Mouse (Mus musculus) CD4-positive, CD25-positive, alpha-beta regulatory T cell, adult 4 months (primary cell): Measurements from ENCODE around the gene Ripor1. TPM values are rescaled to one million over a fixed set of nuclear protein-coding genes. Genes with fewer than 3 reads are reported as not detected.
A peak's percentile ranks its signal among the peaks of the same experiment; 100 is the strongest.

Source experiments
- ATAC-seq: one replicate; pipeline ENCODE4 v1.8.0; 2017
- polyA plus RNA-seq, 2 experiments: library from polyadenylated mRNA; unstranded; fragments of 100-300 nt; shearing (Covaris generic); gene quantifications; one replicate each; pipeline ENCODE4 v1.2.1; 2017

The Ripor1 gene
- polyA plus RNA-seq, 2 experiments from 2014 or later = 7.8 to 12.6 TPM

DNA sequence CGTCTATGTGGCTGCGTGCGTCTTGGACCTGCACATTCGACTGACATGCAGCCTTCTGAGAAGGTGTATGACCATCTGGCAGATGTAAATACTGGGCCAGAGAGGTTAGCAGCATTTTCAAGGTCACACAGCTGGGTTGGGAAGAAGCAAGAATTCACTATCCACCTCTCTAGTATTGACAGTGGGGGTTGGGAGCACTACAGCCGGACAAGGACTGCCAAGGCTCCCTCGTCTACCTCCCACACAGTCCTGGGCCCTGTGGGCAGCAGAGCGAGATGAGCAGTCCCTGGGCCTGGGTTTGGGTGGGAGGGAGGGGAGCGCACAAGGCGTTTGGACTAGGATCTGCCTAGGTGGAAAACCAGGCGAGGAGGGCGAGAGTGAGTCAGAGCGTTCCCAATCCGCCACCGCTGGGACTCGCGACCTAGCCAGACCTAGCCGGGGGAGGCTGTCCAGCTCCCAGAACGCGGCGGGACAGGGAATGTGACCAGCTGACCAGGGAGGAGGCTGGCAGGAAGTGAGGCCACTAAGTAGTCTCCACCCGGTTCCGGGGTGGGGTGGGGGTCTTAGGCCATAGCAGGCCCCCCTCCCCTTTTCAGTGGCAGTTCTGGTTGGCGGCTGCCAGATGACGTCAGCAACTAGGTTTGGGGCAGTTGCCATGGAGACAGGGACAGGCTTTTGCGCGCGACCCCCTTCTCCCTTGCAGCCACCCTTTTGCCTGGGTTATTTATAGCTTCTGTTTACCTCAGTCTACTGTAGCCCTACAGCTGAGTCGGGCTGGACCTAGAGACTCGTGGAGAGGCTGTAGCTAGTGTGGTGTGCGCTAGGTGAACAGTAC is 1.4 kb downstream of the Ripor1 start:
- ATAC-seq = peak; percentile 28

DNA sequence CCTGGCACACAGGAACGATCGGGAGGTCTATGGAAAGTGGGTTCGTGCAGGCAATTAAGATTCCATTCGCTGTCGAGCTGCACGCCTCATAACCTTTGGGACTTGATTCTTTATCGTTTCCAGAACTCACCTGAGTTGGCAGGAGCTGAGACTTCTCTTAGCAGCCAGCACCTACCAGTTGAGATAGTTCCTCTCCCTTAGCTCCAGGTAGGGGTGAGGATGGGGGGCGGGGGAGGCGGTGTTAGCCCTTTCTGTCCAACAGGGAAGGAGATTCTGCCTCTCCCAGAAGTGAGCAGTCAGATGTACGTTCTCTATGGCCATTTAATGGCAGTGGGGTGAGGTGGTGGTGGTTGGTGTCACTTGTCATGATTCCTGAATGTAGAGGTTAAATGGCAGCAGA is 2.0 kb downstream of the Ripor1 start:
- no peak for ATAC-seq

DNA sequence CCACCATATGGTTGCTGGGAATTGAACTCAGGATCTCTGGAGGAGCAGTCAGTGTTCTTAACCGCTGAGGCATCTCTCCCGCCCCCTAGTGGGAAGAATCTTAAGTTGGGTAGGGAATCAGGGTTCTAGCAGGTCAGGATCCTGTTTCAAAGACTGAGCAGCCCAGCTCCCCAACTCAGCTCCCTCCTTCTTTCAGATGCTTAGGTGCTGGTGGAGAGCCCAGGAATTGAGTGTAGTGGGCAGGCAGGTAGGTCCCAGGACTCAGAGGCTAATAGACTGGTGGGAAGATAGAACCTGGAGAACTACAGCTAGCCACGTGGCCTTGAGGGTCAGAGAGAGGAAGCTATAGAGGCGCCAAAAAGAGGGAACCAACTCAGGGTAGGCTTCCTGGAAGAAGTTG is 2.6 kb downstream of the Ripor1 start:
- no peak for ATAC-seq

DNA sequence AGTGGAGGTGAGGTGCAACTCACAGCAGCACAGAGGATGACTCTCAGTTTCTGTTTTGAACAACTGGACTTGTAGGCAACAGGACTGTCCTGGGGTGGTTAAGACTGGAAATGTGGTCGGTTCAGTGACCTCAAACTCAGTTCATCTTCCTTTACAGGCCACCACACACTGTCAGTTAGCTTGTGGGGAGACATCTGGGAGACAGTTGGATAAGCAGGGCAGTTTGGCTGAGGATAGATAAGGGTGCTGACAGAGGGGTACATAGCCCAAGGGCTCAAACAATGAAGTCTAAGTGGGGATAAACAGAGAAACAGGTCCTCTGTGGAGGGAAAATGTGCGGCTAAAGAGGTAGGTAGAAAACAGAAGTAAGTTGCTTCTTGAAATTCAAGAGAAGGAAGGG is 4.3 kb downstream of the Ripor1 start:
- no peak for ATAC-seq

DNA sequence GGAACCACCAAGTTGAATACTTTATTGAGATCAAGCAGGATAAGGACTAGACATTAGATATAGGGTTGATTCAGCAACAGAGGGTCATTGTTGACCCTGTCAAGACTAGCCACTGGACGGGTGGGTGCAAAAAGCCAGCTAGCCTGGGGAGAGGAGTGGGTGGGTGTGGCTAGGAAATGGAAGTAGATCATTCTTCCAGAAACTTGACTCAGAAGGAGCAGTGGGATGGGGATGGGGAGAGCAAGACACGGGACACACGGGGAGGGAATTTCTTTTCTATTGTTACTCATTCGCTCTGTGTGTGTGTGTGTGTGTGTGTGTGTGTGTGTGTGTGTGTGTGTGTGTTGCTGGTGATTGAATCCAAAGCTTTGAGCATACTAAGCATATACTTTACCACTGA is 4.7 kb downstream of the Ripor1 start:
- no peak for ATAC-seq

DNA sequence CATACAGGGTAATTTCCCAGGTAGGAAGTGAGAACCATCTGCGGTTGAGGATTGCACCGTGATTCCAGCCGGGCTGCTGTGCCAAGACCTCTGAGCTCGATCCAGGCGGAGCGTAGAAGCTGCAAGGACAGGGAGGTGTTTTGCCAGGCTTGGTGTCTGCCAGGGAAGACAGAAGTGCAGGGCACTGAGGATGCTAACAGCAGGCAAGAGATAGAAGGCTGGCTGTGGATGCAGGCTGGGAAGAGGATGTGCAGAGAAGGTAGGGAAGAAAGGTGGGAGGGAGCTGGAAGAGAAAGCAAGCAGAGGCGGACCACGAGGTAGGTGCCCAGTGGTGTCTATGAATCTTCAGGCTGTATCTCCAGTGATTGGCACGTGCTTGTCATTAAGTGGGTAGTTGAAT is 6.8 kb downstream of the Ripor1 start:
- no peak for ATAC-seq

DNA sequence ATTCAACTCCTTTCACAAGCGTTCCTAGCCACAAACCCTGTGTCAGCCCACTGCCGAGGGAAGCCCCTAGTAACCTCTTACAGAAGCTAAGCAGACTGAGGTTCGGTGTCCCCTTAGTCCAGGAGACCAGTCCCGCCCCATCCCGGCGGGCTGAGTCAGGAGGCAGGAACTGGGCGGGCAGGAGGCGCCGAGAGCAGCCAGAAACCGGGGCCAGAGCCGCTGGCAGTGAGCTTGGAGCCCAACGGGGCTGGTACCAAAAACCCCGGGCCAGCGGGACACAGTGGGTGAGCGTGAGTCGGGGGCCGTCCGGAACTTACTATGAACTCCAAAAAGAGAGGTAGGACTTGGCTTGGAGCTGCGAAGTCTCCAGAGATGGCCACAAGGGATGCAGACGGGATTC is 8.0 kb downstream of the Ripor1 start:
- peak; percentile 12 for ATAC-seq

DNA sequence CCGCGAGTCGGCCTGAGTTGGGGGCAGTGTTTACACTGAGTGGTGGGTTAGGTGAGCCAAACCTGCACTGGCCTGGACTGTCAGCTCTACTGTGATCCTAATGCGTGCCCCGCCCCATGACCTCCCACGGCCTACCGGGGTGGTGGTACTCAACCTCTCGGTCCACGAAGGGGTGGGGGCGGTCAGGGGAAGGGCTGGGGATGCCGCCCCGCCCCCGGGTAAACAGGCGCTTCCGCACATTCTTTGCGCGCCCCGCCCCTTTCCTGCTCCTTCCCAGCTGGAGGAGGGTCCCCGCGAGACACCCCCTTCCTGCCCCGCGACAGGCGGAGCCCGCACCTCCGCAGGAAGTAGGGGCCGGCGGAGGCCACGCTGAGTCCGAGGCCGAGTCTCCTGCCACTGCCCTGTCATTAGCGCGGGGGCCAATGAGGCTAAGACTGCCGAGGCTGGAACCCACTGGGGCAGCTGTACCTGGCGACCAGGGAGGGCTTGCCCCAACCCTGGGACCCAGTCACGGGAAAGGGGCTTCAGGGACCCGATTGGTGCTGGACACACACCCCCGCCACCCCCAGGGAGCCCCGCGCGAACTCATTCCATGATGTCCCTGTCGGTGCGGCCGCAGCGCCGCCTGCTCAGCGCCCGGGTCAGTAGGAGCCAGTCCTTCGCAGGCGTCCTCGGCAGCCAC is 8.9 kb downstream of the Ripor1 start:
- peak; percentile 76 for ATAC-seq

DNA sequence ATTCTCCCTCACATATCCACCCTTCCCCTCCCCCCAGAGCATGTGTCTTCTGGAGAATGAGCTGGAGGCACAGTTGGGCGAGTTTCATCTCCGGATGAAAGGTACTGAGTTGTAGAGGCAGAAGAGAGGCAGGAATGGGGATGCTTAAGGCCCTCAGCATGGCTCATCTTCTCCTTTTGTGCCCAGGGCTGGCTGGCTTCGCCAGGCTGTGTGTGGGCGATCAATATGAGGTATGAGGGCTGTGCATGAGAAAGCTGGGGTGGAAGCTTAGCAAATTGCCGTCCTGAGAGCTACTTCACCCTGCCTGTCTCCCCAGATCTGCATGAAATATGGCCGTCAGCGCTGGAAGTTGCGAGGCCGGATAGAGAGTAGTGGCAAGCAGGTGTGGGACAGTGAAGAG is 10.9 kb downstream of the Ripor1 start:
- no peak for ATAC-seq

DNA sequence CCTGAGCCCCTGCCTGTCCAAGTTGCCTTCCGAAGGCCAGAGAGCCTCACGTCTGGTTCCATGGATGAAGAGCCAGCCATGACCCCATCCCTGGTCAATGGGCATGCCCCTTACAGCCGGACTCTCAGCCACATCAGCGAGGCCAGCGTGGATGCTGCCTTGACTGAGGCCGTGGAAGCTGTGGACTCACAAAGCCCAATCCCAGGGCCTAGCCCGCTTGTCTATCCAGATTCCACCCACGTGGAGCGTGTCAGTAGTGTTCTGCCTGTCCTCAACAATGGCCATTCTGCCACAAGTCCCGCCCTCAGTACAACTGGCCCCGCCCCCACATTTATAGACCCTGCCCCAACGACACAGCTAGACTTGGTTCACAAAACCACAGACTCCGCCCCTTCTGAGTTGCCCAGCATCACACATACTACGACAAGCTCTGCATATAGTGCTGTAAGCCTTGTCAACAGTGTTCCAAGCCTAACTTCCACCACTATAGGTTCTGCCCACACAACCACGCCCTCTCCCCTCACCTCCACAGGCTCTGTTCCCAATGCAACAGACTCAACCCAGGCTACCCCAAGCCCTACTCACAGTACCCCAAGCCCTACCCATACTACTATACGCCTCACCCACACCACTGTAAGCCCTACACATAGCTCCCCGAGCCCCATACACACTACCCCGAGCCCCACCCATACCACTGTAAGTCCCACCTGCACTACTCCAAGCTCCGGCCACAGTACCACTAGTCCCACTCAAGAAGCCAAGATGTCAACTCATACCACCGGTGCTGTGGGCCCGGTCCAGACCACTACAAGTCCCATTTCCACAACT is 12.6 kb downstream of the Ripor1 start:
- ATAC-seq = no peak

DNA sequence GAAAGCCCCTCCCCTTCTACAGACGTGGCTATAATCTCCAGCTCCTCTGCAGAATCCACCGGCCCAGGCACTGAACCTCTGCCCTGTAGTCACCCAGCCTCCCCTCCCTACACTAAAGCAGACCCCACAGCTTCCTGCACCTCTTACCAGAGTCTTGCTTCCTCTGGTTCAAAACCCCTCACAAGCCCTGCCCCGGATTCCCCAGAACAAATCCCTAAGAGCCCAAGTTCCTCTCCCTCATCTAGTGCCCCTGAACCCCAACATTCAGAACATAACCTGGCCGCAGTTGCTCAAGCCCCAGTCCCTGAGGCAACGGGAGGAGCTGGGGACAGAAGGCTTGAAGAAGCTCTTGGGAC is 13.2 kb downstream of the Ripor1 start:
- no peak for ATAC-seq

DNA sequence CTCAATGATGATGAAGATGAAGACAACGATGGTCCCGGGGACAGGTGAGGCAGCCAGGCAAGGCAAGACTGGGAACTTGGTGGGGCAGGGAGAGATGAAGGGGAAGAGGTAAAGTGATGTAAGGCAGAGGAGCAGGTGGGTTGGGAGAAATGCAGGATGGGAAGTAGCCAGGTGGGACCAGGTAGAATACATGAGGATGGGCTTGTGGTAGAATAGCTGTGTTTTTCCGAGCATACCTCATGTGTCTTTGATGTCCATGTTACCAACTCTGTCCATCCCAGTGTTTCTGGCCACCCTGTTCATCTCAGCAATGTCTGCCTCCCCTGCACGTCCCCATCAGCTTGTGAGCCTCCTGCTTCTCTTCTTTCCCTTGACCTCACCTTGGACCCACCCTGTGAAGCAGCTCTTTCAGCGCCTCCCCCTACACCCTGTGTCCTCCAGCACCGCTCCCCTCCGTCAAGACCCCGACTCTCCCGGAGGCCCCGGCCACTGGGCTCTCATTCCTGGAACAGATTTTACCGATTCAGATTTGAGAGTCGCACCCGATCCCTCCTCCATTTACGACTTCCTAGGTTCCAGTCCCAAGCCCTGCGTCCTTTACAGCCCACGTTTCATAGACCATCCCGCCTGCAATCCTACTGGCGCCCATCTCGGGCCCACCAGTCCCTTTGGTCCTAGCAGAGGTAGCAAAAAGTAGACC is 14.0 kb downstream of the Ripor1 start:
- ATAC-seq = no peak

DNA sequence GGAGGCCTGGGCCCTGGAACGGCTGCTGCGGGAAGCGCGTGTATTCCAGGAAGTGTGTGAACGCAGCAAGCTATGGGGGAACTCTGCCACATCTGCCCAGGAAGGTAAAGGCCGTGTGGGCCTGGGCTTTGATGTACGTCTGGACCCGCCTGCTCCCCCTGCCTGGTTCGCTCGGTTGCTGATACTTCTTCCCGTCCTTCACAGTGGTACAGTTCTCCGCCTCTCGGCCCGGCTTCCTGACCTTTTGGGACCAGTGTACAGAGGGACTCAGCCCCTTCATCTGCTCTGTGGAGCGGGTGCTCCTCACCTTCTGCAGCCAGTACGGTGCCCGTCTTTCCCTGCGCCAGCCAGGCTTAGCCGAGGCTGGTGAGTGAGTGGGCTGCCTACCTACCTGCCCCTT is 15.2 kb downstream of the Ripor1 start:
- no peak for ATAC-seq

DNA sequence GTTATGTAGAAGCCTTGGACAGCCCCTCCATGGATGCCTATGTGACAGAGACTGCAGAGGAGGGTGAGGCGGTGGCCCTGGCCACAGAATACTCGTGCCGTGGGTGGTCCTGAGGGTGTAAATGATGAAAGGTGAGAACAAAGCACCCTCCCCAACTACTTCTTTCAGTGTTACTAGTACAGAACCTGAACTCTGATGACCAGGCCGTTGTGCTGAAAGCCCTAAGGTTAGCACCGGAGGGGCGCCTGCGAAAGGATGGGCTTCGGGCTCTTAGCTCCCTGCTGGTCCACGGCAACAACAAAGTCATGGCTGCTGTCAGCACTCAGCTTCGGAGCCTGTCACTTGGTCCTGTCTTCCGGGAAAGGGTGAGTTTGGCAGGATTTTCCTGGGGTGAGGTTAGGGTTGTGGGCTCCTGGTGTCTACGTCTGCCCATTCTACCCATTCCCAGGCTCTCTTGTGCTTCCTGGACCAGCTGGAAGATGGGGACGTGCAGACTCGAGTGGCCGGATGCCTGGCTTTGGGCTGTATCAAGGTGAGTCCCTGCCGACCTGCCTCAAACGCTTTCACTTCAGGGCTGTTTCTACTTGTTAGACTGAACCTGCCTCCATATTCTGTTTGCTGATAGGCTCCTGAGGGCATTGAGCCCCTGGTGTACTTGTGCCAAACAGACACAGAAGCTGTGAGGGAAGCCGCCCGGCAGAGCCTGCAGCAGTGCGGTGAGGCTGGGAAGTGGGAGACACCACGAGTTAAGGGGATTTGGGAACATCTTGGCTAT is 16.1 kb downstream of the Ripor1 start:
- no peak for ATAC-seq

DNA sequence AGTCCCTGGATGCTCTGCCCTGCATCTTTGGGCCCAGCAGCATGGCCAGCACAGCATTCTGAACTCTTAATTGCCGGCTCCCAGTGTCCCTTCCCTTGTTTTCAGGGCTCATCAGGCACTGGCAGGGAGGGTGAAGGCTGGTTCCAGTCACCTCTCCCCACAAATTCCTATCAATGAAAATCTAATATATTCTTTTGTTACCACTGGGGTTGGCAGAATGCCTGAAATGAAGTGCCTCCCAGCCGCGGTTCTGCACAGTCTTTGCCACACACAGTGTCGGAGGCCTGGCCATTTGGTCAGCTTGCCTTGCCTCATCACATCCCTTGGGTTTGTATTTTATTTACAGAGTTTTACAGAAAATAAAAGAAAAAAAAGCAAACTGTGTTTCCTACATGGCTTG is 16.8 kb downstream of the Ripor1 start:
- no peak for ATAC-seq

DNA sequence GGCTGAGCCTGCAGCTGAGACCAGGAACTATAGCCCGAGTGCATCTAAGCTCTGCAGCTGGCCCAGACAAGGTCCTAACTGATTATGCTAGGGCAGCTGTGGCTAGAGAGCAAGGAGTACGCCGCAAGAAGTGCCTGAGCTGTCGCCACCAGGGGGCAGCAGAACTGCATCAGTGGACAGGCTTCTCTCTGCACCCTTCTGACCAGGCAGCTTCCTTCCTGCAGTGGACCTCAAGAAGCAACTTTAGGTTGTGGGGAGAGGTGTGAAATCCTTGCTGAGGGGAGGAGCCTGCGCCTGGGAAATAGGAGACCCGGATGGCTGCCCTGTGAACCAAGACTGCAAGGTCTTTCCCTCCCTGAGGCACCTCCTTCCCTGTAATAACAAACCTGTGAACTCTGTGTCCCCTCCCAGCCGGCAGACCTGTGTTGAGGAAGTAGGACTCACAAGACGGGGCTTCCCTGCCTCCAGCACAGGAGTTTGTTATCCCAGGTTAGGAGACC is 17.4 kb downstream of the Ripor1 start:
- peak; percentile 63 for ATAC-seq

DNA sequence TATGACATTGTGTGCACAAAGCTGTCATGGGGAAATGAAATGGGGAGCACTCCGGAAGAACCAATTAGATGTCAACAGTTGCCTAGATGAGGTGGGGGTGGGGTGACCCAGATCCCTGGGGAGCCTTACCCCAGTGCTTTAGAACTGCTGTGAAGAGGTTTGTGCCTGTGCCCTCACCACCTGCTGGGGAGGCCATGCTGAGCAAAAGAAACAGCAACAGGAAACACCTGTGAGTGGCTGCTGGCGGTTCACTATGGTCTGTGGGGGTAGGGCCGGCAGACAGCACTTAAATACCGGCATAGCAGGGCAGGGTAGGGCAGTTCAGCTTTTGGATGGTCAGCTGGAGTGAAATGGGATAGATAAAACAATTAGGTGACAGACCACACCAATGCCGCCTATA is 18.1 kb downstream of the Ripor1 start:
- ATAC-seq = peak; percentile 84

DNA sequence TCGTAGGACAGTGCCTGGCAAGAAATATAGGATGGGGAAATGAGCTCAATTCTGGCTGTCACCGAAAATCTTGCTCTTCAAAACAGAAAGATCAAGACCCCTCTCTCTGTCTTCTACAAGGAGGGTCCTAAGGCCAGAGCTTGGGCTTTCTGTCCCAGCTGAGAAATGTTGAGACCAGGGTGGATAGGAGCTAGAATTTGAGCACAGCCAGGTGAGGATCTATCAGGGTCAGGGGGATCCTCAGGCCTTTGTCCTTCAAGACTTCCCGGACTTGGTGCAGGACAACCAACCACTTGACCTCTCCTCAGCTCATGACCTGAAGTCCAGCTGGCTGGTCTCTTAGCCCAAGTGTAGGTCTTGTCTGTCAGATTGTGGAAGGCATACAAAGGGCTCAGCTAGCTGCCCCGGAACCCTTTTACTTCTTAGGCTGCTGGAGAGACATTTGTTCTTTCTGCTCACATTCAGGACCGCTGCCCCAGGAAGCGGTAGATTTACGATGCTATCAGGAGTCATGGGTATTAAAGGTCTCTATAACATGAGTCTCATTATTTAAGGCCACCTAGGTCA is 18.7 kb downstream of the Ripor1 start:
- ATAC-seq = no peak

DNA sequence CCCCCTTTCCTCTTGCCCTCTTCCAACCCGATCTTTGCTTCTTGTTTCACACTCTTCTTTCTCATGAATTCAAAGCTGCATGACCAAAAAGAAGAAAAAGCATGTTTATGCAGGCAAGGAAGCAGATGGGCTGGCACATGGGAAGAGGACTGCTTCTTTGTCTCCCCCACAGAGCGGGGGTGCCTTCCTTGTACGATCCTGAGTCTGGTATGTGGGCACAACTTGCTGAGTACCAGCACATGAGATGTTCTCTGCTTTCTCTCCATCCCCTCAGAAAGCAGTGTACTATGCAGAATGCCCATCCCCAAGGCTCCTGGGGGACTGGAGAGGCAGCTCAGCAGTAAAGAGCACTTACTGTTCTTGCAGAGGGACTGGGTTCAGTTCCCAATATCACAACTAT is 19.3 kb downstream of the Ripor1 start:
- ATAC-seq = no peak

DNA sequence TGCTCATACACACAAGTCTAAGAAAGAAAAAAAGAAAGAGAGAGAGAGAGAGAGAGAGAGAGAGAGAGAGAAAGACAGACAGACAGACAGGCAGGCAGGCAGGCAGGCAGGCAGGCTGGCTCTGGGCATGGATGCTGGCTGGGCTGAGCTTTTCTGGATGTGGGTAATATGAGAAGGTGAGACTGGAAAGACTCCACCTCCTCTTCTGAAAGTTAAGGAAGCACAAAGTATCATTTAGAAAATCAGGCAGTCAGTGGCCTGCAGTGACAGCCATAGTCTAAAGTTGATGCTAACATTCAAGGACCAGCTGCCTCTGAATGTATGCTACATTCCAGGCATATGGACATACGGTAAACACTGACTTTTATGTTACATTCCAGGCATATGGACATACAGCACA is 19.8 kb downstream of the Ripor1 start:
- ATAC-seq = no peak

DNA sequence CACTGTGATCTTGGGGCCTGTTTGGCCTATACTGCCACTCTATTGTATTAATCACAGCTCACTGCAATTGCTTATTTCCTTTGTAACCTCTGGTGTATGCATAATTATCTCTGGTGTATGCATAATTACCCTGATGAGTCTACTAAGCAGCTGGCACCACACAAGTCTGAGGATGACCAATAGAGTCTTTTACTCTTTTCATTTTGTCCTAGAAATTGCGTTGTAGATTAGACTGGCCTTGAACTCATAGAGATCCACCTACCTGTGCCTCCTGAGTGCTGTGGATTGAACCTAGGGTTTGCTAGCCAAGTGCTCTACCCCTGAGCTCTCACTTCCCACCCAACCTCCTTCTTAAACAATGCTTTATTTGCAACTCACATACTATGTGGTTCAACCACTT is 21.0 kb downstream of the Ripor1 start:
- no peak for ATAC-seq

DNA sequence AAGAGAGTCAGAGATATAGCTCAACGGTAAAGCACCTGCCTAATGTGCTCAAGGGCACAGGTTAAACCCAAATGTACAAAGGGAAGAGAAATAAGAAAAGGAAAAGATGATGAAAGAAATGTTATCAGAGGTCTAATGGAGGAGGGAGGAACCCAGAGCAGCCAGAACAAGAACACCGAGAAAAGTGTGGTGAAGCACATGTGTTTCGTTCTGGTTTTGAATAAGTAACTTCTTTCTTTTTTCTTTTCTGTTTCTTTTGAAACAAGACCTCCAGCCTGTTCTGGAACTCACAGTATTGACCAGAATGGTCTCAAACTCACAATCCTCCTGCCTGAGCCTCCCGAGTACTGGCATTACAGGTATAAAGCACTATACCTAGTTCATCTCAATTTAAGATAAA is 24.3 kb downstream of the Ripor1 start:
- ATAC-seq = no peak
